Mouse (Mus musculus) G1E (cell line): ENCODE measurements around the gene Sgms1. TPM values are rescaled to one million over a fixed set of nuclear protein-coding genes. Genes with fewer than 3 reads are reported as not detected.

Experiments used
- ATAC-seq: 2 replicates; pipeline ENCODE4 v1.8.0; 2016; ENCODE audit warnings: mild to moderate bottlenecking; ENCODE audit not compliant: insufficient number of reproducible peaks, poor library complexity, low FRiP score, severe bottlenecking; ENCODE audit errors: extremely low read depth
- DNase-seq: peaks from one replicate; pipeline ENCODE4 v3.0.0; 2012; ENCODE audit warnings: low spot score
- H3K27me3 ChIP-seq: 2 replicates; pipeline ENCODE4 v1.6.1; 2012; ENCODE audit warnings: mild to moderate bottlenecking, low read length, inconsistent platforms; ENCODE audit not compliant: insufficient read depth
- H3K36me3 ChIP-seq: replicated peaks from 2 replicates; pipeline ENCODE3; 2012; ENCODE audit warnings: mild to moderate bottlenecking, inconsistent platforms
- H3K4me1 ChIP-seq: 2 replicates; pipeline ENCODE4 v1.6.1; 2012; ENCODE audit warnings: low read depth, low read length, inconsistent platforms, mixed read lengths; ENCODE audit not compliant: insufficient read depth
- H3K4me3 ChIP-seq: 2 replicates; pipeline ENCODE4 v1.5.1; 2012; ENCODE audit warnings: low read depth, mild to moderate bottlenecking, inconsistent platforms, low read length, moderate library complexity, mixed read lengths
- H3K9me3 ChIP-seq: replicated peaks from 2 replicates; pipeline ENCODE4 v1.6.1; 2012; ENCODE audit warnings: inconsistent platforms
- CTCF ChIP-seq: IDR thresholded peaks from 2 replicates; pipeline ENCODE4 v1.5.1; 2012; ENCODE audit warnings: low read depth, low read length, inconsistent platforms, mixed read lengths
- GATA1 ChIP-seq: IDR thresholded peaks from 2 replicates; pipeline ENCODE4 v1.6.1; 2012; ENCODE audit warnings: borderline replicate concordance, low read length, inconsistent platforms, mixed read lengths
- GATA2 ChIP-seq: IDR thresholded peaks from 2 replicates; pipeline ENCODE4 v1.6.1; 2012; ENCODE audit warnings: low read depth, low read length, inconsistent platforms, borderline replicate concordance
- POLR2AphosphoS5 ChIP-seq: IDR thresholded peaks from 2 replicates; pipeline ENCODE4 v1.6.1; 2012; ENCODE audit warnings: low read depth, low read length, inconsistent platforms; ENCODE audit not compliant: insufficient replicate concordance
- TAL1 ChIP-seq: conservative IDR thresholded peaks from 2 replicates; pipeline ENCODE4 v1.6.1; 2012; ENCODE audit warnings: low read depth, low read length, inconsistent platforms, mixed read lengths
- polyA plus RNA-seq: library from polyadenylated mRNA; stranded (reverse); fragments of >175 nt; gene quantifications from 2 replicates; pipeline ENCODE4 v1.2.3, GENCODE M21; 2012
- total RNA-seq, 2 experiments: library from RNA; stranded (forward) in 1 of 2; stranded (reverse) in 1 of 2; fragments of 200-1000 nt in 1 of 2; fragments of >200 nt in 1 of 2; fragmentation: Nextera tagmentation in 1 of 2; gene quantifications; 2 replicates each; pipeline ENCODE4 v1.2.3; 2014 to 2017

Gene Sgms1
- total RNA-seq (2014; fragmentation: Nextera tagmentation): 91.0 and 104 TPM in 2 replicates
- 51.1 and 61.2 TPM in 2 replicates for total RNA-seq (2017)
- polyA plus RNA-seq: 14.1 and 14.5 TPM in 2 replicates

DNA sequence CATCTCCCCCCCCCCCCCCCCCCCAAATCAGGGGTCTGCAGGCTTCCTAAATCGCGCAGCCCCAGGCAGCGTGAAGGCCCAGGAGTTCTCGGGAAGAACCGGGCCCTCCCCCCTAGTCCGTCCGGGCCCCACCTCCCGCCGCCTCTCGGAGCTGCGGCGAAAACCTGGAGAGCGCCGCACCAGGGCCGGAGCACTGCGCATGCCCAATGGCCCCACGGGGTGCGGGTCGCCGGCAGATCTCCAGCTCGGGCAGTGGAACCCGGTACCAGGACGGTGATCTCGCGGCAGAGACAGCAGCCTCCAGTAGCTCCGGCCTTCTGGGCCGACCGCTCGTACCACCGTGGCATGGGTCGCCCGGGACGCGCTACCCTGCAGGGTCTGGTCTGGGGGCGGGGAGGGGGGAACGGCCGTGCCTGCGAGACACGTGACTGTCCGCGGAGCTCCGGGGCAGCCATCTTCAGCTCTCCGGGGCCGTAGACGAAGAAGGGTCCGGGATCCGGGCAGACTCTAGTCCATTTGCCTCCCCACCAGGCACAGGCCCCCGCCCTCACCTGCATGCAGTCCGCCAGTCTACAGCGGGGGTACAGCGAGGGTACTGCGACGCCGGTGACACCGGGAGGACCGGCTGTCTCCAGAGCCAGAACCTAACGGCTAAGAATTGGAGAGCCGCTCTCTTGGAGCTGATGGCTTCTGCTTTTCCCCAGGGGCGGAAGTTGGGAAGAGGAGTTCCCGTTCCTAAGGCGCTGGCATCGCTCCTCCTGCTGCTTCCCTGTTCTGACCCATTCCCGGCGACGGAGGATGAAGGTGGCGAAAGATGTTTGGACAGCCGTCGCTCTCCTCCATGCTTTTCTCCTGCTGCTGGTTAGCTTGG, at the start of gene Sgms1:
TSS of gene Sgms1 (minus strand) at position 714 of the 871 bp plus-strand sequence.
- peak; percentile 79 for DNase-seq
- peaks cover 15% of the 10 kb centered on the region for H3K36me3 ChIP-seq
- H3K4me3 ChIP-seq: peak within 1 kb of the TSS; percentile 86
- no peaks in the 10 kb centered on the region for H3K9me3 ChIP-seq
- H3K4me1 ChIP-seq: peaks cover 43% of the 10 kb centered on the region
- peak; percentile 48; the same call in 1 of the 2 replicates for ATAC-seq
- TF ChIP-seq CTCF (no peak), GATA2 (no peak), GATA1 (no peak), POLR2AphosphoS5 (no peak), TAL1 (no peak)
- no peaks in the 10 kb centered on the region for H3K27me3 ChIP-seq

DNA sequence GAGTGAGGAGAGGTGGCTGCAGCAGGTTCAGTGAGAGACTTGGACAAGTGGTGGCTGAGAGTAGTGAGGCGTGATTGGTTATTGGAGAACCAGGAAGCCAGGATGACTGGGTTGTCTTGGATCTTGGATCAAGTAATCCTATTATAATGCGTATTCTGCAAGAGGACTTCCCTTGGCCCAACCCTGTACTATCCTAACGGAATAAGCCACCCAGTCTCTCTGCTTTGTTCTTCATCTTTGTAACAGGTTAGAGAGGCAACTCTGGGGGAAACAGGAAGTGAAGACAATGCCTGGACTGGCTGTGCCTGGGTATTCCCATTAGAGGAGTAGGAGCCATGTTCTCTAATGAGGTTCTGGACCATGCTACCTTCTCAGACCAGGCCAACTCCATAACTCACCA, 36.3 kb upstream of the Sgms1 start:
- Histone ChIP-seq H3K4me3 (no peak overlapping the region), H3K9me3 (no peaks in the 10 kb centered on the region), H3K27me3 (peaks cover 47% of the 10 kb centered on the region), H3K36me3 (no peaks in the 10 kb centered on the region), H3K4me1 (no peaks in the 10 kb centered on the region)
- TF ChIP-seq TAL1 (no peak), GATA1 (no peak), POLR2AphosphoS5 (no peak), CTCF (no peak), GATA2 (no peak)
- DNase-seq (no peak), ATAC-seq (no peak)

DNA sequence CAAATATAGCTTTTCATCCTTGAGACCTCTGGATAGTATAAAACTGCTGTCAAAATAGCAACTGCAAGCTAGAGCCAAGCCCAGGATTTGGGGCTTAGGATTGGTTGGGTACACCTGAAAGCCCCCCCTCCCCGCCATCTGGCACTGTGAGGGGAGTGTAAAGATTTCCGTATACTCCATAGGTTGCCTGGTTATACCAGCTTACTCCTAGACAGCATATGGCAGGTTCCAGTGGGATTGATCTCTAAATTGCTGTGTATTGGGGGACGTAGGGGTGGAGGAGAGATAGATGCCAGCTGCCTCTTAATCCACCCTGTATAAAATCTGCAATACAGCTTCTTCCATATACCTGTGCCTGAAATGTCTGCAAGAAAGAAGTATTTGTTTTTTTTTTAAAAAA, 35.2 kb upstream of the Sgms1 start:
- peaks cover 43% of the 10 kb centered on the region for H3K27me3 ChIP-seq
- H3K4me3 ChIP-seq: no peak overlapping the region
- no peak for ATAC-seq
- no peaks in the 10 kb centered on the region for H3K36me3 ChIP-seq
- TF ChIP-seq POLR2AphosphoS5 (no peak), CTCF (no peak), GATA2 (no peak), GATA1 (no peak), TAL1 (no peak)
- no peaks in the 10 kb centered on the region for H3K4me1 ChIP-seq
- no peak for DNase-seq
- H3K9me3 ChIP-seq: no peaks in the 10 kb centered on the region

DNA sequence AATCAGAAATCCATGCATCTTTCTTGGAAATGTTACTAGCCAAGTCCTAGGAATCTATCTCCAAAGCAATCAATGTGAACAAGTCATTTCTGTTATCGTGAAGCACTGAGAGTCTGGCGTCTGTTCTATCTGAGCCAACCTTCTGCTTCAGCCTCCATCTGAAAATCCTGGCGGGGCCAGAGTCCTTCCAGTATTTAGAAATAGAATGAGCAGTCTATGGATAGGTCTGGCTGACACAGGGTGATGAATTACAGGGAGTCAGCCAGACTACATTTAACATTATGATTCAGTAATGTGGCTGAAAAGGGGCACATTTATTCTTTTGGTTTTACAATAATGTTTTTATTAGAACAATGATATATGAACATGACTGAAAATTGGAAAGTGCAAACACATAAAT, 29.6 kb upstream of the Sgms1 start:
- peaks cover 16% of the 10 kb centered on the region for H3K27me3 ChIP-seq
- ATAC-seq: no peak
- no peaks in the 10 kb centered on the region for H3K36me3 ChIP-seq
- H3K4me3 ChIP-seq: no peak overlapping the region
- DNase-seq: no peak
- H3K9me3 ChIP-seq: no peaks in the 10 kb centered on the region
- TF ChIP-seq GATA2: no peak
- TF ChIP-seq TAL1: no peak
- no peak for TF ChIP-seq CTCF
- TF ChIP-seq POLR2AphosphoS5: no peak
- no peak for TF ChIP-seq GATA1
- H3K4me1 ChIP-seq: peaks cover 3% of the 10 kb centered on the region

DNA sequence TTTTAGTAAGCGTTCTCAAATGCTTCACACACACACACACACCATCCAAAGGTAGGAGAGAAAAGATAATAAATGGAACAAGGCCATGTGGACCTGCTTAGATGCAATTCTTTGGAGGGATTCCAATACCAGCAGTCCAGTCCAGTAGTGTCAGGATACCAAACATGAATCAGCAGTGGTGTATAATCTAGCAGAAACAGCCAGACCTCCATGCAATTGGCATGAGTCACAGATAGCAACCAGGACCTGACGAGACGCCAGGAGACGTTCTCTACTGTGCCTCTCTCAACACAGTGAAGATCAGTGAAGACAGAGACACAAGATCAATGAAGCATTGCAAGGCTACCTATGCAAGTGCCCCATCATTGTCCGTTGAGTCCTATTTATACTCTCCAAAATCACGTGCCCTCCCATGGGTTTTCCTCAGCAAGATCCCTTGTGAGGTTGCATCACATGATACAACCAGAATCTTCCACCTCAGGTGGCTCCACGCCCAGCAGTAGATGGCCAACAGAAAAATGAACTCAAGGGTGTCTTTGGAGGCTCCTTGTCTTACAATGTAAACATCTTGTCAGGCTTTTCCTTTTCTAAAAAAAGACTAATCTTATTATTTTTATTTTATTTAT, 27.3 kb upstream of the Sgms1 start:
- Histone ChIP-seq H3K27me3 (peaks cover 15% of the 10 kb centered on the region; the same call in 1 of the 2 replicates), H3K4me3 (no peak overlapping the region), H3K36me3 (no peaks in the 10 kb centered on the region), H3K4me1 (peaks cover 12% of the 10 kb centered on the region), H3K9me3 (no peaks in the 10 kb centered on the region)
- ATAC-seq: no peak
- DNase-seq: no peak
- no peak for TF ChIP-seq POLR2AphosphoS5
- no peak for TF ChIP-seq CTCF
- no peak for TF ChIP-seq GATA2
- TF ChIP-seq TAL1: no peak
- no peak for TF ChIP-seq GATA1

DNA sequence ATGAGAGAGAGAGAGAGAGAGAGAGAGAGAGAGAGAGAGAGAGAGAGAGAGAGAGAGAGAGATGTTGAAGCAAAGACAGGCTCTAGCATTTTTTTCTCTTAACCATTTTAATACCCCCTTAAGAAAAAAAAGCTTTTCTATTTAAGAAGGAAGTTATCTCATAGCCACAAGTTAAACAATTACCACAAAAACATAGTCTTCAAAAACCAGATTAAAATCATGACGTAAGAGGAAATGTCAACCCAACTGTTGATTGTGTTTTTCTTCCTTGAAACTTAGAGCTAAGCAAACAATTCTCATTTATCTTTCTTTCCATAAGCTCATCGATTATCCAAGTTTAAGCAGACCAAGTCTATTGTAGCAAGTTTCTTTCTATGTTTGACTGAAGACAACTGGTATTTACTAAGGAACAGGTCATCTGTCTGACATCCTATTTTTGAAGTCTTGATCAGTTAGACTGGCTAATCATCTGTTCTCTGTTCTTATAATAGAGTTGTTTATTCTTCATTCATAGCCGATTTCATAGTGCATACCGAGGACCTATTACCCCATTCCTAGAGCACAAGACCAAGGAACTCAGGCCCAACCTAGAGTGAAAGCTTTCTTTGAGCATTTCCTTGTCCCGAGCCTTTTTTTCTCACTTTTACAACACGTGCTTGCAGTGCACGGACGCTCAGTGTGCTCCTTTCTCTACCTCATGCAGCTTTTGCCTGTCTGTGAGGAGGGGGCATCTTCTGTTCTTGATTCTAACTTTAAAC, 20.3 kb upstream of the Sgms1 start:
- no peak for TF ChIP-seq GATA1
- no peak for TF ChIP-seq GATA2
- no peak for TF ChIP-seq TAL1
- TF ChIP-seq POLR2AphosphoS5: no peak
- no peak for TF ChIP-seq CTCF
- H3K36me3 ChIP-seq: no peaks in the 10 kb centered on the region
- DNase-seq (no peak), ATAC-seq (no peak)
- no peak overlapping the region for H3K4me3 ChIP-seq
- H3K27me3 ChIP-seq: peaks cover 31% of the 10 kb centered on the region
- peaks cover 28% of the 10 kb centered on the region for H3K4me1 ChIP-seq
- no peaks in the 10 kb centered on the region for H3K9me3 ChIP-seq
